Mouse (Mus musculus) testis, adult 2 months (tissue): ENCODE results near the gene Mid1.
"Not testable (repeated sequence)": the region's sequence is repeated elsewhere in the genome, so short reads cannot be mapped to it uniquely, and the experiment has no call there.

Source experiments
- CTCF ChIP-seq: fragments of 200-500 bp; IDR thresholded peaks from 2 replicates; pipeline ENCODE4 v1.5.1; 2012; ENCODE audit warnings: low read depth, mild to moderate bottlenecking, inconsistent platforms, low read length, moderate library complexity; ENCODE audit not compliant: control insufficient read depth, insufficient read depth, insufficient replicate concordance
- POLR2A ChIP-seq: fragments of 200-500 bp; IDR thresholded peaks from 2 replicates; pipeline ENCODE4 v1.6.1; 2012; ENCODE audit warnings: low read depth, mild to moderate bottlenecking, inconsistent platforms, low read length, moderate library complexity; ENCODE audit not compliant: control insufficient read depth

DNA sequence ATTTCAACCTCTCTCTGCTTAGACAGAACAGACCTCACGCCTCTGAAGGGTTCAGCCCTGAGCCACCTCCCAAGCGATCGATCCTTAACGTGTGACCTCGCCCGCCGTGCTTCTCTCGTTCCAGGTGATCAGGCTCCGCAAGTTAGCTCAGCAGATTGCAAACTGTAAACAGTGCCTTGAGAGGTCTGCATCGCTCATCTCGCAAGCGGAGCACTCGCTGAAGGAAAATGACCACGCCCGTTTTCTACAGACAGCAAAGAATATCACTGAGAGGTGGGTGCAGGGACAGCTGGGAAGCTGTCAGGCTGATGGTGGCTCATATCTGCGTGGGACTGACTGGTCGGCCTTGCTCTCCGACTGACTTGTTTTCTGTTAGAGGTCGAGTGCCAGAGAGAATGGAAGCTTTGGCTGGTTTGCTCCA, 296.8 kb downstream of the Mid1 start:
- TF ChIP-seq CTCF, POLR2A: not testable (repeated sequence)
